14 mouse cellular contexts compared by ENCODE assay signal in the genomic region with DNA sequence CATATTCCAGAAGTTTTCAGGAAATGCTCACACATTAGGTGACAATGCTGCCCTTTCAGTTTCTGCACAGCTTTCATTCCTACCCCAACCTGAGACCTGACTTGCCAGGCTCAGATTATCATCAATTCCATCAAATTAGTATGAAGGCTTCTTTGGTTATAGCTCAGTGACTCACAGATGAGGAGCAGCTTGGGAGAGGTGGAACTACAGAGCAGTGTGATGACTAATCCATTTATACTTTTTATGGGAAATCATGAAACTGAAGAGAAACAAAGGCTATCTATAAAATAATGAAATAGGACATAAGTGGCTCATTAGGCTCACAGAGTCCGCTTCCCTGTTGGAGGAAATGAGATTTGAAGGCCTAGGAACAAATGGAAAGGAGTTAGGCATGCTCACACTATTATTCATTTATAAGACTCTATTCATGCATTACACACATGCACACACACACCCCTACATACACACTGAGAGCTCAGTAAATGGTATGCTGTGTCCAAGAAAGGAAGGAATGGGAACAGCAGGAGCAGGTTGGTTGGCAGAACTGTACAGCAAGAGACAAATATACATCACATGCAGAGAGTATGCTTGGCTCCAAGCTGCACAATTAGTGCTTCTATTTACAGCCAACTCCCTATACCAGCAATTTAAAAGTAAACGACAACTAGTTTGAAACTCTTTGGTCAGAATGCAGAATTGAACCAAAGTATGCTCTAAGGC.
A peak's percentile ranks its signal among the peaks of the same experiment; 100 is the strongest.
DNase-seq lines count a peak whose midpoint lies in the region; ATAC-seq and TF ChIP-seq lines count a peak whose summit lies in the region.
"Had no signal": no experiment of that assay in that cellular context is flagged by ENCODE, and none has a peak within 500 bp of the region (broad histone marks: within the 10 kb centered on the region; RNA-seq: fewer than 3 reads in every experiment).

No protein-coding gene starts in this region.

- no peak for TF ChIP-seq CTCF in layer of hippocampus, adult 2 months (conservative IDR thresholded peaks at IDR 0.05)

- peak; percentile 44; the same call in 1 of the 2 replicates for ATAC-seq in forebrain, embryonic 14.5 days
- ATAC-seq in forebrain, embryonic 12.5 days (ENCODE audit: low FRiP score): no peak

- H3K9me3 ChIP-seq in forebrain, embryonic 14.5 days (replicated peaks; ENCODE audit: control insufficient read depth, low read length): no peaks in the 10 kb centered on the region
- H3K9me3 ChIP-seq in forebrain, embryonic 12.5 days: no peaks in the 10 kb centered on the region

- H3K4me2 ChIP-seq in forebrain, embryonic 14.5 days (ENCODE audit: low read length): no peak overlapping the region
- H3K4me2 ChIP-seq in forebrain, embryonic 12.5 days: no peak overlapping the region

- 25% methylated on average over 2 of the region's 2 CpGs for WGBS in forebrain, embryonic 14.5 days
- 65% methylated on average over 2 of the region's 2 CpGs for WGBS in forebrain, embryonic 12.5 days

- H3K27ac ChIP-seq in forebrain, embryonic 14.5 days (ENCODE audit: low read depth, low read length): no peak overlapping the region
- no peak overlapping the region for H3K27ac ChIP-seq in forebrain, embryonic 12.5 days
- H3K27ac ChIP-seq in layer of hippocampus, adult 2 months: no peak overlapping the region

- no peak overlapping the region for H3K9ac ChIP-seq in forebrain, embryonic 14.5 days (ENCODE audit: low read length)
- no peak overlapping the region for H3K9ac ChIP-seq in forebrain, embryonic 12.5 days

- no peaks in the 10 kb centered on the region for H3K36me3 ChIP-seq in forebrain, embryonic 14.5 days (ENCODE audit: control insufficient read depth, insufficient read depth, low read length)
- H3K36me3 ChIP-seq in forebrain, embryonic 12.5 days (replicated peaks): no peaks in the 10 kb centered on the region

- no peaks in the 10 kb centered on the region for H3K4me1 ChIP-seq in forebrain, embryonic 14.5 days (ENCODE audit: control insufficient read depth, insufficient read depth, low read length)
- no peaks in the 10 kb centered on the region for H3K4me1 ChIP-seq in forebrain, embryonic 12.5 days

- no peak overlapping the region for H3K4me3 ChIP-seq in forebrain, embryonic 14.5 days (ENCODE audit: low read depth, low read length)
- H3K4me3 ChIP-seq in forebrain, embryonic 12.5 days (replicated peaks): no peak overlapping the region
- no peak overlapping the region for H3K4me3 ChIP-seq in layer of hippocampus, adult 2 months

- H3K27me3 ChIP-seq in forebrain, embryonic 14.5 days (replicated peaks; ENCODE audit: control insufficient read depth, insufficient read depth, low read length): no peaks in the 10 kb centered on the region
- no peaks in the 10 kb centered on the region for H3K27me3 ChIP-seq in forebrain, embryonic 12.5 days

- DNase-seq in forebrain, embryonic 14.5 days (ENCODE audit: low spot score): peak; percentile 39
- DNase-seq in layer of hippocampus, adult 9-11 months: peak; percentile 7
- DNase-seq in layer of hippocampus, adult 2 months (ENCODE audit: low spot score in 2 of 2): no peak
- DNase-seq in Muller cell, postnatal 12 days (ENCODE audit: inconsistent ontology term): peak; percentile 82
- DNase-seq in retina, embryonic 14.5 days (ENCODE audit: low spot score): peak; percentile 7
- no peak for DNase-seq in testis, postnatal 10 days (ENCODE audit: low spot score)
- no peak for DNase-seq in urinary bladder, adult 18-20 months (ENCODE audit: low spot score in 2 of 2)
- DNase-seq: cerebellum, adult 11-12 months; kidney, adult 18-20 months; kidney, postnatal 25 days; layer of hippocampus, postnatal 36 days; lung, postnatal 14 days; thymus, adult 2 months had no signal

Comparison
In these comparisons a context has a peak if more than half of its experiments do, and no peak if none do; other contexts are left out.
1. DNase-seq: peak in forebrain, embryonic 14.5 days (single experiment), layer of hippocampus, adult 9-11 months (single experiment), Muller cell, postnatal 12 days (single experiment) and retina, embryonic 14.5 days (single experiment); none in layer of hippocampus, adult 2 months (0 of 2), testis, postnatal 10 days (single experiment) and urinary bladder, adult 18-20 months (0 of 2).